Mouse (Mus musculus) cerebellum, postnatal 14 days (tissue): ENCODE measurements around the gene Fbxo46.
"Not testable (repeated sequence)": the region's sequence is repeated elsewhere in the genome, so short reads cannot be mapped to it uniquely, and the experiment has no call there.

Experiments used
- DNase-seq, 2 experiments: peaks; one replicate each; pipeline ENCODE4 v3.0.0; 2021; ENCODE audit warnings: mixed read lengths in 2 of 2

The Fbxo46 gene

DNA sequence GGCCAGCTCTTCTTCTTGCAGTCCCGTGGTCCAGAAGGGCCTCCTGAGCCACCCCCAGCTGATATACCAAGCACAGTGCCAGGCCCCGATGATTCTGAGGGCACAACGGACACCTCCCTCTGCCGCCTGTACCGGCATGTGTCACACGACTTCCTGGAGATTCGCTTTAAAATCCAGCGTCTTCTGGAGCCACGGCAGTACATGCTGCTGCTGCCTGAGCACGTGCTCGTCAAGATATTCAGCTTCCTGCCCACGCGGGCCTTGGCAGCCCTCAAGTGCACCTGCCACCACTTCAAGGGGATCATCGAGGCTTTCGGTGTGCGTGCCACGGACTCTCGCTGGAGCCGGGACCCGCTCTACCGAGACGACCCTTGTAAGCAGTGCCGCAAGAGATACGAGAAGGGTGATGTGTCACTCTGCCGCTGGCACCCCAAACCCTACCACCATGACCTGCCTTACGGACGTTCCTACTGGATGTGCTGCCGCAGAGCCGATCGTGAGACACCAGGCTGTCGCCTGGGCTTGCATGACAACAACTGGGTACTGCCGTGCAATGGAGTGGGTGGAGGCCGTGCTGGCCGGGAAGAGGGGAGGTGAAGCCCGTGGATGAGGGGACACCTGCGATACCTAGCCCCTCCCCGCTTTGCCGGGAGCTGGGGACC lies 17.1 kb downstream of the Fbxo46 start:
- no peak for DNase-seq

DNA sequence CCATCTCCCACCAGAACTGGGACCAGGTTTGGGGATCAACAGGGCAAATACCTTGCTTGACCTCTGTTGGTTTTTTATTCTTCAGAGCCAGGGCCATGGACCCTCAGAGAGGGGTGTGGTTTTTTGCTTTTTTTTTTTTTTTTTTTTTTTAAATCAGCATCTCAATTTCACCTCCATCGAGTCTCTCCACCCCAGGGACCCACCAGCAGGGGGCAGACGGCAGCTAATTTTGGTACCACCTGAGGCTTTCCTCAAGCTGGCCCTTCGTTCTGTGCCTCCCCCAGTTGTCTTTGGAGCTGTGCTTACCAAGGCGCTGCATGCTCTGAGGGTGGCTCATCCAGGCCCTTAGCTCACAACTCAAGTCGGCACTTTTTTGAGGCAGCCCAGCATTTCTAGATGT lies 17.7 kb downstream of the Fbxo46 start:
- DNase-seq = peak; percentile 44 to 73

DNA sequence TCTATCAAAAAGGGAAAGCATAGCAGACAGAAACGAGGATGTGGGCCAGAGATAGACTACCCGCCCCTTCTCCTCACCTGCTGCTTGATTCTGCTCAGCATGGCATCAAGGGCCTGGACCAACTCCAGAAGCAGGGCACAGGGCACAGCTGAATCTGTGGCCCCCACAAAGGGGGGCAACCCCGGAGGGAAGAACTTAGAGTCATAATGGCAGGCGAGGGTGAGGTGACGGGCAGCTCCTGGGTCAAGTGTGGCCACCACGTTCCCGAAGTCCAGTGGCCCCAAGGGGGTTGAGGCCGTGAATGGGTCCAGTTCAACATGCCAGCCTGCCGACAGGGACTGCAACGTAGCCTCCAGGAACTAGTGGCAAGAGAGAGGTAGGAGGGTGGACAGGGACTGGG lies 27.1 kb downstream of the Fbxo46 start:
- no peak for DNase-seq

DNA sequence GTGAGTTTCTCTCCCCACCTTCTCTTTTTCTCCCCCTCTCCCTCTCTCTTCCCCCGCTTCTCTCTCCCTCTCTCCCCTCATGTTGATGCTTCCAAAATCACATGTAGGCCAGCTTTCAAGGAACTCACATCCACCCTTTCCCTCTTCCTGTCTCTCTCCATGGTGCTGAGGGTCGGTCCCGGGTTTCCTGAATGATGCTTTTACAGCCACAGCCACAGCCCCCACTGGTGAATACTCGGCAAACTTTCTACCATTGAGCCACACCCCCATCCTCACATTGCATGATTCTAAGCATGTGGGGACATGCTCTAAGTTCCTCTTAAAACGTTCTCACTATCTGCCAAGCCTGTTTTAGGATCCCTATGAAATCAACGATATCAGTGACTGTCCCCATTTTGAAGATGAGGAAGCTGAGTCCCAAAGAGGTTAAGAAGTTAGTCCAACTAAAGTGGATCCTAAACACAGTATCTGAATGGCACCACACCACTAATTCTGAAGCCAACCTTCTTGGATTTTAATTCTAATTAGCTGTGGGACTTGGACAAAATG lies 27.9 kb downstream of the Fbxo46 start:
- no peak for DNase-seq

DNA sequence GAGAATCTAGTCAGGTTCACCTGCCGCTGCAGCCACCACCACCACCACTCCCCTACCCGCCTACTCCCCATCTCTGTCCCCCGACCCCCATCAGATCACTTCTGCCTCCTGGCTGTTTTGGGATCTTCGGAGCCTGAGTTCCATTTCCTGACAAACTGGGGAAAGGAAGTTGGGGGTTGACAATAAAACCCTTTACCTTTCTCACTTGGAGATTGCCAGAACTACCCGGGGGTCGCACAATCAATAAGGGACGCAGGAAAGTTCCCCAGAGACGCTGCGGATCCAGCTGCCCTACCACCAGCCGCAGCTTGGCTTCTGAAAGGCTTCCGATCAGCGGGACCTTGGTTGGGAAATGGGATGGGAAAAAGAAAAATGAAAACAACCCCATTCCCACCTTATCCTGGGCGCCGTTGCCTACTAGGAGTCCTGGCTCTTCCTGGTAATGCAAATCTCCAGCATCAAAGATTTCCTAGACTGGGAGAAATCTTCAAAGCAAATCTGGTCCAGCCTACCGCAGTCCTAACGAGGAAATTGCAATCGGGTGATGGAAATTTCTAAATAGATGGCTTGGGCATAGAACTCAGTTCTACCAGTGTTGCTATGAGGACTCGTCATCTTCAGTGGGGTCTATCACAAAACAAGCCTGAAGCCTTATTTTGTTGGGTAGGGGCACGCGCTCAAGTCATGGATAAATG lies 28.7 kb downstream of the Fbxo46 start:
- peak in 1 of 2 experiments; percentile 31 for DNase-seq

DNA sequence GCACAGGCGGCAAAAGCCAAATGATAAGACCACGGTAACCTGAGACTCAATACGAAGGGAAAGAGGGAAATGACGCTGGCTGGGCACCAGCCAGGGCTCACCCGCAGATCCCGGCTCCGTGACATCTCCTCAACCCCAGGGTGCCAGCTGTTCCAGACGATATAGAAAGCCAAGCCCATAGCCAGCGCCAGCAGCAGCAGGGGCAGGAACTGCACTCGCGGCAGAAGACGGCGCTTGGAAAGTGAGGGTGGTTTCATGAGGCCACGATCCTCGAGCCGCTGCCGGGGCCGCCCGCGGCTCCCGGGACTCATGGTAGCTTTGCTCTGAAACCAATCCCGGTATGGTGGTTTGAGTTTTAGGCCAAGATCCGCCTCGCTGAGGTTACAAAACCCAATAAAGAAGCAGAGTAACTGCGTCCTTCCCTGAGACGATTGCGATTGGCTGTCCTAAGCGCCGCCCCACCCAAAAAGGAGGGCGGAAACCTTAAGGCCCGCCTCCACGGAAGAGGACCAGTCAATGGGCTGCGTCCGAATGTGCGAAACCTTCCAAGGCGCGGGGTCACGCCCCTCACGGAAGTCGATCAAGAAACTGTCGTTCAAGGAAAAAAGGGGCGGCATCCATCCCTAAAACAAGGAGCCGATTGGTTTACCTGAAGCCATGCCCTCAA lies 29.3 kb downstream of the Fbxo46 start, which contains the start of gene Qpctl:
Qpctl (minus strand) TSS at position 417 of the 667 bp plus-strand sequence.
- peak; percentile 98 for DNase-seq

DNA sequence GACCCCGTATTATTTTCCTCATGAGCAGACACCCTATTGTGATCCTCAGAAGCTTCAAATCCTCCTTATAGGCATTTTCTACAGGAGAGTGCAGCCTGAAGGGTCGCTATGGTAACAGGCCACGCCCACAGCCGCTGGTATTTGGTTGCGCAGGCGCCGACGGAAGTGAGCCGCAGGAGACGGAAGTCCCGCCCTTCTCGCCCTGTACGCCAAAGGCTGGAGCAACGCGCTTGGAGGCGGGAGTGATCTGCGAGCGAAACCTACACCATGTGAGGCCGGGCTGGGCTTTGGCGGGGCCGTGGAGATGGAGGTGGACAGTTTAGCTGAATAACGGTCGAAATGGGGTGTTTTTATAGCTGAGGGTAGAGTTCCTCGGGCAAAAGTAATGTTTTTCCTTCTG lies 30.0 kb downstream of the Fbxo46 start, which contains the start of gene Snrpd2:
Snrpd2 (plus strand) TSS at position 97 of the 400 bp plus-strand sequence.
- peak; percentile 99 to 100 for DNase-seq

DNA sequence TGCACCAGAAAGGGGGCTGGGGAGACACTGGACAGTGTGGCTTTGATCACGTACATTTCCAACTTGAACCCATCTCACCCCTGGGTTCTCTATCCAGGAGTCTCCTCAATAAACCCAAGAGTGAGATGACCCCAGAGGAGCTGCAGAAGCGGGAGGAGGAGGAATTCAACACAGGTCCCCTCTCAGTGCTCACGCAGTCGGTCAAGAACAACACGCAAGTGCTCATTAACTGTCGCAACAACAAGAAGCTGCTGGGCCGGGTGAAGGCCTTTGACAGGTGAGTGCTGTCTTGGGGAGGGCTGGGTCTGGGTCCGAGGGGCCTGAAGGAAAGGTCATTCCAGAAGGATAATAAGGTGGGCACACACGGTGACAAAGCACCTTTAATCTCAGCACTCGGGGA lies 31.5 kb downstream of the Fbxo46 start:
- DNase-seq = not testable (repeated sequence)

DNA sequence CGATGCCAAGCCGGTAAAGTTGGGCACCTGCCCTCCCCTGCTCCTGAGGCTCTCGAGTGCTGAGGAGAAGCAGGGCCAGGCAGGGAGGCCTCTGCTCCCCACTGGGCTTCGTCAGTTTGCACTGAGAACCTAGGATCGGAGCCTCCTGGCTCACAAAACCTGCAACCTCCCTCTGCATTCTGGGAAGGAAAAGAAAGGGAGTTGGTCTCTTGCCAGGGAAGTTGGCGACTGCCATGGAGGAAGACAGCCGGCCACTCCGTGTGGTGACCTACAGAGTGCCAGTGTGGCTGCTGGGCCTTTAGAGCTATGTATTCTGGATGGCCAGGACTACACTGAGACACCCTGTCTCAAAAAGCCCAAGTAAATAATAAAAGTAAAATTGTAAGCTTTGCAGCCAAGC lies 35.1 kb downstream of the Fbxo46 start:
- peak; percentile 56 to 71 for DNase-seq

DNA sequence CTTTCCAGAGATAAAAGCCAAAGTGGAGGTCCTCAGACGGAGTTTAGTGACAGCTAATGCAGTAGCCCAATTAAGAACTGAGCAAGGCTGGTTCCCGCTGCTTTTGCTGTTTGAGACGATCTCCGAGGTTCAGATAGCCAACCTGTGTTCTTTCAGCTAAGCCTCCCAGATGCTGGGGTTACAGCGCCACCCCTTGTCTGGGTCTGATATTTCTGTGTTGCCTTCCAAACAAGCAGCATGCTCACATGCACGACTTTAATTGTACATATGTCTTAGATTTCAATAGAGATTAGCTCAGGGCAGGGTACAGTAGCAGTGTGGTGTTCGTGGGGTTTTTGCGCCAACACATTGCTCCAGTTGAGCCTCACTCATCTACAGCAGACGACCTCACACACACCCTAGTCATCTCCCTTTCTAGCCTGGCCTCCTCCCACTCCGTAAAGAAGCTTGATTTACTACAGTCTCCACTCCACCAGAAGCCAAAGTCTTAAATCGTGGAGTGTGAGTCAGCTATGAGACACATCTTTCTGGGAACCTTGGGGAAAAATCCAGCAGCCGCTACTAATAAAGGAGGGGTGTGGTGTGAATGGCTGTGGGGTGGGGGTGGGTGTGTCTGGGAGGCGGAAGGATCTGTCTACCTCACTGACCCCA lies 36.3 kb downstream of the Fbxo46 start:
- DNase-seq = peak in 1 of 2 experiments; percentile 61

DNA sequence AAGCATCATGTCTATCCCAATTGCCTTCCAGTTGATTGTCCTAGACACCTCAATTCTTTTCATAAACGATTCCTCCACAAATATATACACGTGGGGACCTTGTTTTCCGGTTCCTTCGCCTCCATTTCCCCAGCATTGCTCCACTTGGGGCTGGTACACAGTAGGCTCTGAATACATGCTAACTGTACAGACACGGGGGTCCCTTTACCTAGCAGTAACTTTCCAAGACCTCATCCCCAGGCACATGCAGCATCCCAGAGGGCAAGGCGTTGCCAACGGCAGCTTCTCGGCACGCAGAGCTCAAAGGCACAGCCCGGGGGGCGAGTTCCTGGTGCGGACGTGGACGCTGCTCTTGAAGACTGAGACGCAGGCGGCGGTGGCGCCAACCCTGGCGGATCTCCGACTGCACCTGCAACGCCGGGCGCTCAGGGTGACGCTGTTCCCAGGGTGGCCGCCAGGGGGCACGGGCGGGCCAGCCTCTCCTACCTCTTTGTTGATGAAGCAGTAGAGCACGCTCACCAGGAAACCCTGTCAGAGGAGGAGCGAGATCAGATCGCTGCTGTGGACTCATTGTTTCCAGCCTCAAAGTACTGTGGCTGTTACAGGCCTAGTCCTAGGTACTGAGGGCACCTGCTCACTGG lies 37.6 kb downstream of the Fbxo46 start:
- peak; percentile 97 to 98 for DNase-seq

DNA sequence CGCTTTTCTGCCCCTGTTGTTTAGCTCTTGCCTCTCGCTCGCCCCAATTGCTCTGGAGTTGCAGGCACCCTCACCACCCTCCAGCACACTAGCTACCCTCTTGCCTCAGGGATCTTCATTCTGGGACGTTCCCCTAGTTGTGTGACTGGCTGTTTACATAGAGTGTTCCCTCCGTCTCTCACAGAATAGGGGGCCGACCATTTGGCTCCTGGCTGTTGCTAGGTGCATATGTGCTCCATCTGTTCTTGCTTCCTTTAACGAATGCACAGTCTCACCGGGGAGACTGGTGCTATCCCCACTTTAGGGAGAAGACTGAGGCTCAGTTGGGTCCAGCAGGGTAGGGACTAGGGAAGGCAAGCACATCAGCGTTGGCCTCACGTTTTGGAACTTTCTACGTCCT lies 38.9 kb downstream of the Fbxo46 start:
- no peak for DNase-seq

DNA sequence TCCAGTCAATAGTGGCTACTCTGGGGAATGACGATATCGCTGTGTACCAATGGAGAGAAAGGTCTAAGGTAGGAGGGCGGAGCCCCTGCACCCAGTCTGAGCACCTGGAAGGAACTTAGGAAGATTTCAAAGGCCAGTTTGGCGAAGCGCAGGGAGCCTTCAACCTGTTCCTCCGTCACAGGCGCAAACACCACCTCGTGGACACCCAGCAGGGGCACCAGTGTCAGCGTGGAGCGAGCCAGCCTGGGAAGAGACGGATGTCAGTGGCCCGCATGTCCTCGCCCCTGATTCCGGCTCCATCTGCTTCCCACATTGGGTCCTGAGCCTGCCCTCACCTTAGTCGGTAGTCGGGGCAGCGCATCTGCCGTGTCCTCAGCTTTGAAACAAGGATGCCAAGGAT lies 39.8 kb downstream of the Fbxo46 start:
- DNase-seq = no peak

DNA sequence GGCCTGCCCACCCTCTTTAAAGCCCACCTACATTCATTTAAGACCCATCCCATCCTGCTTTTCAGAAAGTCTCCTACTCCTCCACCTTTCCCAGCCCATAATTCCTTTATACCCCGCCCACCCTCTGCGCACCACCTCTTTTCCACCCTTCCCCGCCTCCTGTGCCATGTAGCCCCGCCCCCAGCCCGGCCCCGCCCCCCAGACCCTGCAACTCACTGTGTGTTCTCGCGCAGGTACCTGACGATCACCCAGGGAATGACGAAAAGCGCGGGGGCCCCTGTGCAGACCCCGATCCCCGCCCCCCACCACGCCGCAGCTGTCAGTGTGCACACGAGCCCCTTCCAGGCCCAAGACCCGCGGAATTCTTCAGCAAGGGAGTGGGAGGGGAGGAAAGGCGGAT lies 40.5 kb downstream of the Fbxo46 start:
- peak in 1 of 2 experiments; percentile 52 for DNase-seq

DNA sequence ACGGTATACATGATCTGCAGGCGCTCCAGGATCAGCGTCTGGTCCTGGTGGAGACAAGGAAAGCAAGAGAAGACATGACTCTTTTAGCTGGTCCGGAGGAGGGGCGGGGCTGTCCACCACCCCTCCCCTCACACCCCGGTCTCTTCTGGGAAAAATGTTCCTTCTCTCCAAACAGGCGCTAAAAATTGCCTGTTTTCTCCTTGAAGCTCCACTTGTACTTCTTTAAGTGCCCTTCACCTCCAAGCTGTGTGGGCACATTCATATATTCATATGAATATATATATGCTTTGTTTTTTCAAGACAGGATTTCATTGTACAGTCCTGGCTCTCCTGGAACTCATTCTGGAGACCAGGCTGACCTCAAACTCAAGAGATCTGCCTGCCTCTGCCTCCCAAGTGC lies 43.3 kb downstream of the Fbxo46 start:
- DNase-seq = no peak

DNA sequence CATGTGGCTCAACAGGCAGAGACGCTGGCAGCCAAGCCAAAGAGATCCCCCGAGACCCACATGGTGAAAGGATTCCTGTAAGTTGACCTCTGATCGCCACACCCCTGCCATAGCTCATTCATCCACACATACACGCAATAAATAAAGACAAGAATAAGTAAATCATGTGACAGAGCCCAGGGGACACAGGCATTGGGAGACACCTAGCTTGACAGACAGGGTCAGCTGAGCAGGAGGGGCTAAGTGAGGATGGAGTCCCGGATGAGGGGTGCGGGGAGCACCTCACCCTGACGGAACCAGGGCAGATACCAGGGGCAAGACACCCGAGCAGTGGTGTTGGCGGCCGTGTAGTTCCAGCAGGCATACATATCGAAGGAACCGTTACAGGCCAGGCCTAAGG lies 44.1 kb downstream of the Fbxo46 start:
- no peak for DNase-seq

DNA sequence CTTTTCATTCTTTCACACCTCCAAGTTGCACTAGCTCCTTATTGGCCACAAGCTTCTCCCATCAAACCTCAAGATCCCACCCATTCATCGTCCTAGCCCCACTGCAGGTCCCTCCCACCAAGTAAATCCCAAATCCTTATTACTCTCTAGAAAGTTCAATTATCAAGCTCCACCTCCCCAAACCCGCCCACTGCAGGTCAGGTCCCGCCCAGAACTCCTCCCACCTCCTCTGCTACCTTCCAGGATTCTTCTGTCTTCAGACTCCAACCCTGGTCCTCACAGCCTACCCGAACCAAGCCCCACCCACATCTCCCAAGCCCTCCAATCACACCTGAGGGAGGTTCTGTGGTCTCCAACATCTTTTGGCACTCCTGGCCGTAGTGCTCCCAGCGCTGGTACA lies 44.5 kb downstream of the Fbxo46 start:
- DNase-seq = no peak

DNA sequence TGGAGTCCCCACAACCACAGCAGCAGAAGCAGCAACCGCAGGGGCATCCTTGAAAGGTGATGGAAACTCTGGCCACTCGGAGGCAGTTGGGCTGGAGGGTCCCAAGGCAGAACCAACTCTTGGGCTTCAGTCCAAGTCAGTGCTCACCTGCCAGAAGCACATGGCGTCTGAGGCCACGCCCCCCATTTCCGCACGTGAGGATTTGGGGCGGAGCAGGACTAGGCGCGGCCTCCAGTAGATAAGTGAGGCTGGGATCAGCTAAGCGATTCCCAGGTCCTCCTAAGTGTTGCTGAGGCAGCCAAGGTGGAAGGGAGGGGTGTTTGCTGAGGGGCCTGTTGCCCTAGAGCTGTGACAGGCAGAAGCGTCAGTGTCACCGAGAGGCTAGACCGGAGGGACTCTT lies 45.3 kb downstream of the Fbxo46 start:
- no peak for DNase-seq

DNA sequence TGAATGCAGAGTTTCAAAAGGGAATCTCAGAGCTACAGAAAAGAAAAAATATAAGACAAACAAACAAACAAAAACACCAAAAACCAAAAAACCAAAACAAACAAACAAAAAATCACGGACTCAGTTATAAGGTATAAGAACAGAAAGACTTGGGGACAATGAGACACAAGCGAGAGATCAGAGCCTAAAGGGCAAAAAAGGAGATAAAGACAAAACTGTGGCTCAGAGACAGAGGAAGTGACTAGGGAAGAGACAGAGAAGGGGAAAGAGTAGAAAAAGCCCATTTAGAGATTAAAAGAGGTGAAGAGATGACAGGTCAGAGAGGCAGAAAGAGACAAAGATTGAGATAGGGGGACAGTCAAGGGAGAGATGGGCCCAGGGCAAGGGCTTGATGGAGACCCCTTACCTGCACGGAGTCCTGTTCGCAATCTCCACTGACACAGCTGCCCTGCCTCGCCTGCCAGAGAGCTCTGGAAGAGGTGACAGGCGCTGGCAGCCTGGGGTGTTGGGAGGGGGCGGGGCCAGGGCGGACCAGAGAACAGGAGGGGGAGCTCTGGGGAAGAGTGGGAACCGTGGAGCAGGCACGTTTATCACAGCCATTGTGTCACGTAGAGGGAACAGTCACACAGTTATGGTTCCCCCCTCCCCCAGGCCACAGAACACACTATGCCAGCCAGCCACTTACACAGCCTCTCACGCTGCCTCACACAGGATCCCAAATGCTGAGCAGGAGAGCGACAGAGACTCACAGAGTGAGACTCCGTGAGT lies 46.2 kb downstream of the Fbxo46 start, which contains the start of gene Gipr:
Gipr (minus strand) TSS at position 472 of the 768 bp plus-strand sequence.
- no peak for DNase-seq

DNA sequence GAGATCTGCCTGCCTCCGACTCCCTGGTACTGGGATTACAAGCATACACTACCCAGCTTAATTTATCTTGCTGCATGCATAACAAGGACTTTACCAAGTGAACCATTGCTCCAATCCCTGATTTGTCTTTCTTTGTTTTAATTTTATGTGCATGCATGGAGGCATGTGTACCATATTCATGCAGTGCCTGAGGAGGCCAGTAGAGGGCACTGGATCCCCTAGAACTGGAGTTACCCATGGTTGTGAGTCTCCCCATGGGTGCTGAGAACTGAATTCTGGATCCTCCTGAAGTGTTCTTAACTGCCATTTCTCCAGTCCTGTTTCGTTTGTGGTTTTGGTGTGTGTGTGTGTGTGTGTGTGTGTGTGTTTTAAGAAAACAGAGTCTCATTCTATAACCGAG lies 47.3 kb downstream of the Fbxo46 start:
- no peak for DNase-seq

DNA sequence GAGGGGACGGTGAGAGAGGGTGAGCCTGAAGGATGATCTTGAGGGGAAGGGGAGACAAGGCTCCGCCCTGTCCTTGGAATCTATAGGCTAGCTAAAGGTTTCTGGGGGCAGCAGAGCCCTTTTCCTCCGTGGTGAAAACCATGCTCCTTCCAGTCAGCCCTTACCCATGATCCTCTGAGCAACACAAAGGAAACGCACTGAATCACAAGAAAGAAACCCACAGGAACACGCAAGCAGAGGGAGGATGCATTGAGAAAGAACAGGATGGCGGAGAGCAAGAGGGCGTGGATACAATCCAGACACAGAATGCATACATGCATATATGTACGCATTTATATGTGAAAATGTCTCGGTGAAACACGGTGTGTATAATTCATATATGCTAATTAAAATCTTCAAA lies 49.8 kb downstream of the Fbxo46 start:
- DNase-seq = no peak

DNA sequence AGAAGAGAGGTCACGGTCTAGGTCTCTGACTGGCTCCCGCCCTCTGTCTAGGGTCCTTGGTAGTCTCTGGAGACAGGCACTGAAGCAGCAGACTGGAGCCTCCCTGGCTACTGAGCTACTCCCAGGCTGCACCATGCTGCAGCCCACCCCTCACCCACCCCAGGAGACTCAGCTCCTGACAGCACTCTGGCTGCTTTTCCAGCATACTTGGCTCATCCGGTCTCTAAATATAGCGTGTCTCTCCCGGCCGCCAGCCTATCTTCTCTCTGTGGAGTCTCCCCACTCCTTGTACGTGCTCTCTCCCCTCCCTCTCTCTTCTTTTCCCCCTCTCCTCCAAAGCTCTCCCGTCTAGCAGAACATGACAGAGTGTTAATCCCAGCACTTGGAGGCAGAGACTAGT lies 50.5 kb downstream of the Fbxo46 start:
- no peak for DNase-seq
